8 mouse cellular contexts compared by ENCODE assay signal in genomic region chr11:51584431-51585248, GRCm38 (mm10). TPM values are rescaled to one million over a fixed set of nuclear protein-coding genes. Genes with fewer than 3 reads are reported as not detected.
DNase-seq lines count a peak whose midpoint lies in the region; ATAC-seq and TF ChIP-seq lines count a peak whose summit lies in the region.

Phykpl (plus strand) TSS chr11:51584757.

- peak within 1 kb of the TSS; percentile 71 for H3K4me3 ChIP-seq in embryonic facial prominence, embryonic 13.5 days
- peak within 1 kb of the TSS; percentile 77 for H3K4me3 ChIP-seq in kidney, adult 2 months (ENCODE audit: insufficient read depth, low read depth, low read length)
- peak within 1 kb of the TSS; percentile 70 for H3K4me3 ChIP-seq in limb, embryonic 12.5 days (replicated peaks)
- peak within 1 kb of the TSS; percentile 57 for H3K4me3 ChIP-seq in midbrain, embryonic 15.5 days
- peak within 1 kb of the TSS; percentile 76 for H3K4me3 ChIP-seq in spleen, adult 2 months (ENCODE audit: extremely low read depth, insufficient read depth, insufficient read length)

- H3K9me3 ChIP-seq in embryonic facial prominence, embryonic 13.5 days: no peaks in the 10 kb centered on the region
- H3K9me3 ChIP-seq in limb, embryonic 12.5 days: 0 out of 2 replicates have a peak, but pooled peaks cover 6% of the 10 kb centered on the region
- H3K9me3 ChIP-seq in midbrain, embryonic 15.5 days: no peaks in the 10 kb centered on the region

- DNase-seq in 3134 (ENCODE audit: extremely low read depth, insufficient read length, low spot score): peak; percentile 100
- DNase-seq in adrenal gland, postnatal 36 days: peak; percentile 98
- peak; percentile 98 to 99 for DNase-seq in heart, adult 18-20 months
- DNase-seq in kidney, adult 2 months: peak; percentile 99
- DNase-seq in spleen, adult 2 months (ENCODE audit: low read depth in 1 of 2, low spot score in 2 of 2): peak; percentile 87 to 94

- TF ChIP-seq POLR2A in kidney, adult 2 months (IDR thresholded peaks at IDR 0.05; ENCODE audit: low read depth, low read length): peak; percentile 91
- peak; percentile 95; the same call in 1 of the 2 replicates for TF ChIP-seq POLR2A in spleen, adult 2 months (IDR thresholded peaks at IDR 0.05; ENCODE audit: low read depth, low read length)

- under 1% methylated on average over 59 of the region's 59 CpGs for WGBS in embryonic facial prominence, embryonic 13.5 days
- under 1% methylated on average over 59 of the region's 59 CpGs for WGBS in kidney, adult 2 months
- WGBS in limb, embryonic 12.5 days: under 1% methylated on average over 59 of the region's 59 CpGs
- under 1% methylated on average over 59 of the region's 59 CpGs for WGBS in midbrain, embryonic 15.5 days
- under 1% methylated on average over 59 of the region's 59 CpGs for WGBS in spleen, adult 2 months

- peak; percentile 83 for ATAC-seq in embryonic facial prominence, embryonic 13.5 days (ENCODE audit: insufficient number of reproducible peaks, insufficient read depth, low FRiP score, low TSS enrichment, low read depth)
- peak; percentile 84 for ATAC-seq in limb, embryonic 12.5 days (ENCODE audit: insufficient number of reproducible peaks, insufficient read depth, low FRiP score, low TSS enrichment, low read depth)
- peak; percentile 95 for ATAC-seq in midbrain, embryonic 15.5 days (replicated peaks)

- peaks cover 40% of the 10 kb centered on the region for H3K36me3 ChIP-seq in embryonic facial prominence, embryonic 13.5 days
- H3K36me3 ChIP-seq in kidney, adult 2 months (ENCODE audit: control insufficient read depth, insufficient read depth, low read length): no peaks in the 10 kb centered on the region
- H3K36me3 ChIP-seq in limb, embryonic 12.5 days: peaks cover 42% of the 10 kb centered on the region
- H3K36me3 ChIP-seq in midbrain, embryonic 15.5 days (replicated peaks): peaks cover 23% of the 10 kb centered on the region; the same call in 1 of the 2 replicates
- H3K36me3 ChIP-seq in spleen, adult 2 months (ENCODE audit: control insufficient read depth, insufficient read depth, low read length): peaks cover 4% of the 10 kb centered on the region; the same call in 1 of the 2 replicates

- H3K27me3 ChIP-seq in embryonic facial prominence, embryonic 13.5 days: no peaks in the 10 kb centered on the region
- no peaks in the 10 kb centered on the region for H3K27me3 ChIP-seq in kidney, adult 2 months (replicated peaks; ENCODE audit: control insufficient read depth, insufficient read depth, low read length)
- H3K27me3 ChIP-seq in limb, embryonic 12.5 days: no peaks in the 10 kb centered on the region
- H3K27me3 ChIP-seq in midbrain, embryonic 15.5 days (replicated peaks): no peaks in the 10 kb centered on the region
- H3K27me3 ChIP-seq in spleen, adult 2 months (ENCODE audit: control insufficient read depth, insufficient read depth, low read length): no peaks in the 10 kb centered on the region

- H3K27ac ChIP-seq in embryonic facial prominence, embryonic 13.5 days: peak within 1 kb of the TSS; percentile 92
- H3K27ac ChIP-seq in kidney, adult 2 months (ENCODE audit: insufficient read depth, low read depth, low read length): peak within 1 kb of the TSS; percentile 90
- H3K27ac ChIP-seq in limb, embryonic 12.5 days: peak within 1 kb of the TSS; percentile 93
- peak within 1 kb of the TSS; percentile 95 for H3K27ac ChIP-seq in midbrain, embryonic 15.5 days
- H3K27ac ChIP-seq in spleen, adult 2 months (ENCODE audit: insufficient read depth, low read length): peak within 1 kb of the TSS; percentile 96

- peaks cover 25% of the 10 kb centered on the region for H3K4me1 ChIP-seq in embryonic facial prominence, embryonic 13.5 days
- peaks cover 17% of the 10 kb centered on the region for H3K4me1 ChIP-seq in kidney, adult 2 months (ENCODE audit: control insufficient read depth, insufficient read depth, low read length)
- H3K4me1 ChIP-seq in limb, embryonic 12.5 days (replicated peaks): peaks cover 10% of the 10 kb centered on the region
- peaks cover 24% of the 10 kb centered on the region for H3K4me1 ChIP-seq in midbrain, embryonic 15.5 days
- H3K4me1 ChIP-seq in spleen, adult 2 months (ENCODE audit: control insufficient read depth, insufficient read depth, insufficient read length): peaks cover 6% of the 10 kb centered on the region

- H3K9ac ChIP-seq in embryonic facial prominence, embryonic 13.5 days: peak within 1 kb of the TSS; percentile 89
- H3K9ac ChIP-seq in limb, embryonic 12.5 days (replicated peaks): peak within 1 kb of the TSS; percentile 78
- peak within 1 kb of the TSS; percentile 72 for H3K9ac ChIP-seq in midbrain, embryonic 15.5 days

- peak within 1 kb of the TSS; percentile 87 for H3K4me2 ChIP-seq in embryonic facial prominence, embryonic 13.5 days
- H3K4me2 ChIP-seq in limb, embryonic 12.5 days: peak within 1 kb of the TSS; percentile 83
- peak within 1 kb of the TSS; percentile 63 for H3K4me2 ChIP-seq in midbrain, embryonic 15.5 days

- peak; percentile 46 for TF ChIP-seq CTCF in kidney, adult 2 months (conservative IDR thresholded peaks at IDR 0.05; ENCODE audit: insufficient read depth, insufficient read length, low read depth, low read length)
- no peak for TF ChIP-seq CTCF in spleen, adult 2 months (IDR thresholded peaks at IDR 0.05; ENCODE audit: extremely low read depth, insufficient read depth, insufficient read length, insufficient replicate concordance)

RNA-seq across cellular contexts. Expression of gene Phykpl, which starts in this region (rescaled TPM):
- total RNA-seq in adrenal gland, postnatal 36 days (2021): 10 to 100 TPM; 20.6 to 26.3 TPM
- 19.0 and 21.3 TPM in 2 replicates for polyA plus RNA-seq in embryonic facial prominence, embryonic 13.5 days (2015; fragmentation: Nextera tagmentation; extraction: Ambion mirVana)
- 1 to 10 TPM; 7.8 to 8.5 TPM for total RNA-seq in heart, adult 18-20 months (2021)
- 28.5 and 34.5 TPM in 2 replicates for polyA plus RNA-seq in kidney, adult 2 months (2012; rRNA removed)
- 15.0 and 16.9 TPM in 2 replicates for polyA plus RNA-seq in limb, embryonic 12.5 days (2016; fragmentation: Nextera tagmentation; extraction: Ambion mirVana)
- 9.7 and 12.0 TPM in 2 replicates for polyA plus RNA-seq in midbrain, embryonic 15.5 days (2015; fragmentation: Nextera tagmentation; extraction: Ambion mirVana)
- polyA plus RNA-seq in spleen, adult 2 months (2012; rRNA removed): 13.2 and 20.5 TPM in 2 replicates

Comparison
In these comparisons a context has a peak if more than half of its experiments do, and no peak if none do; other contexts are left out.
1. Peak in every context shown above with its lines: DNase-seq, ATAC-seq, H3K4me3 ChIP-seq and H3K27ac ChIP-seq.